Mouse (Mus musculus) liver, postnatal 0 days (tissue): ENCODE results near the gene Cyp26b1. TPM values are rescaled to one million over a fixed set of nuclear protein-coding genes. Genes with fewer than 3 reads are reported as not detected.

Experiments
- ATAC-seq: fragments of 200-750 bp; cut with Nextera tagmentation; 2 replicates; pipeline ENCODE4 v1.8.0; 2017; ENCODE audit warnings: mild to moderate bottlenecking, moderate library complexity
- DNase-seq: peaks from one replicate; pipeline ENCODE4 v3.0.0-alpha.2; 2016
- H3K27ac ChIP-seq: fragments of 300-500 bp; sonication (generic); 2 replicates; pipeline ENCODE4 v1.5.1; 2014; ENCODE audit warnings: antibody characterized with exemption, moderate library complexity, mild to moderate bottlenecking, low read depth
- H3K27me3 ChIP-seq: fragments of 300-500 bp; sonication (generic); 2 replicates; pipeline ENCODE4 v1.6.1; 2014; ENCODE audit warnings: low read length, control low read depth, mixed read lengths; ENCODE audit not compliant: insufficient read depth
- H3K36me3 ChIP-seq: fragments of 300-500 bp; sonication (generic); replicated peaks from 2 replicates; pipeline ENCODE4 v1.6.1; 2014; ENCODE audit warnings: mild to moderate bottlenecking, control low read depth, low read length, moderate library complexity, mixed read lengths; ENCODE audit not compliant: insufficient read depth
- H3K4me1 ChIP-seq: fragments of 300-500 bp; sonication (generic); 2 replicates; pipeline ENCODE4 v1.6.1; 2014; ENCODE audit warnings: antibody characterized with exemption, mild to moderate bottlenecking, control low read depth; ENCODE audit not compliant: insufficient read depth
- H3K4me2 ChIP-seq: fragments of 300-500 bp; sonication (generic); 2 replicates; pipeline ENCODE4 v1.6.1; 2014; ENCODE audit warnings: low read depth, mild to moderate bottlenecking, low read length, moderate library complexity, mixed read lengths
- H3K4me3 ChIP-seq: fragments of 300-500 bp; sonication (generic); 2 replicates; pipeline ENCODE4 v1.5.1; 2014; ENCODE audit warnings: low read depth, low read length
- H3K9ac ChIP-seq: fragments of 300-500 bp; sonication (generic); replicated peaks from 2 replicates; pipeline ENCODE4 v1.6.1; 2014; ENCODE audit warnings: mild to moderate bottlenecking, moderate library complexity
- H3K9me3 ChIP-seq: fragments of 300-500 bp; sonication (generic); 2 replicates; pipeline ENCODE4 v1.6.1; 2016; ENCODE audit warnings: mild to moderate bottlenecking, control low read depth, low read length, mixed read lengths
- CTCF ChIP-seq: sonication (generic); IDR thresholded peaks from 2 replicates; pipeline ENCODE4 v1.5.1; 2016; ENCODE audit warnings: antibody characterized with exemption, low read depth
- EP300 ChIP-seq: IDR thresholded peaks from 2 replicates; pipeline ENCODE4 v1.6.1; 2016; ENCODE audit warnings: antibody characterized with exemption, low read depth, mild to moderate bottlenecking
- WGBS: fragments of 180-500 bp; shearing (Covaris S2); extraction: QIAGEN DNeasy Blood & Tissue Kit; methylation state at CpG from one replicate; pipeline ENCODE4 v1.1.7; 2014; ENCODE audit not compliant: insufficient replicate concordance; 5-methylcytosine and 5-hydroxymethylcytosine counted together
- polyA plus RNA-seq: library from polyadenylated mRNA; unstranded; fragments of >200 nt; fragmentation: Nextera tagmentation; extraction: Ambion mirVana; gene quantifications from 2 replicates; pipeline ENCODE4 v1.2.1, GENCODE M21; 2015

Gene Cyp26b1
- polyA plus RNA-seq, result 0.13 and 0.14 TPM in 2 replicates

- Histone ChIP-seq H3K27me3 (peaks cover 20% of the 10 kb centered on the region), H3K27ac (no peak within 1 kb of the TSS), H3K36me3 (no peaks in the 10 kb centered on the region), H3K9me3 (no peaks in the 10 kb centered on the region), H3K9ac (no peak within 1 kb of the TSS), H3K4me3 (no peak within 1 kb of the TSS), H3K4me1 (0 out of 2 replicates have a peak, but pooled peaks cover 3% of the 10 kb centered on the region), H3K4me2 (no peak within 1 kb of the TSS)
- ATAC-seq (no peak), DNase-seq (peak; percentile 10)
- no peak for TF ChIP-seq EP300
- no peak for TF ChIP-seq CTCF
- WGBS, result 88% methylated on average over 10 of the region's 10 CpGs
Observed at GRCm38 (mm10) chr6:84593693-84594092, at the start of gene Cyp26b1. Gene Cyp26b1, minus strand, starts transcription at chr6:84593908.

GRCm38 (mm10) chr6:84641062-84641431 lies 47.3 kb upstream of the Cyp26b1 start:
- no peak overlapping the region for H3K9ac ChIP-seq
- H3K36me3 ChIP-seq, result no peaks in the 10 kb centered on the region
- no peaks in the 10 kb centered on the region for H3K9me3 ChIP-seq
- no peak overlapping the region for H3K4me3 ChIP-seq
- DNase-seq (no peak), ATAC-seq (peak; percentile 8; the same call in 1 of the 2 replicates)
- 29% methylated on average over 4 of the region's 4 CpGs for WGBS
- H3K27ac ChIP-seq, result peak overlapping the region; percentile 52; the same call in 1 of the 2 replicates
- no peaks in the 10 kb centered on the region for H3K27me3 ChIP-seq
- H3K4me2 ChIP-seq, result peak overlapping the region; percentile 10; the same call in 1 of the 2 replicates
- peaks cover 23% of the 10 kb centered on the region for H3K4me1 ChIP-seq
- TF ChIP-seq EP300 (no peak), CTCF (no peak)

GRCm38 (mm10) chr6:84640324-84641061 lies 46.8 kb upstream of the Cyp26b1 start:
- Histone ChIP-seq H3K4me1 (peaks cover 20% of the 10 kb centered on the region), H3K9me3 (no peaks in the 10 kb centered on the region), H3K27ac (peak overlapping the region; percentile 52; the same call in 1 of the 2 replicates), H3K4me3 (no peak overlapping the region), H3K9ac (no peak overlapping the region), H3K27me3 (no peaks in the 10 kb centered on the region), H3K36me3 (no peaks in the 10 kb centered on the region), H3K4me2 (peak overlapping the region; percentile 10; the same call in 1 of the 2 replicates)
- WGBS, result 29% methylated on average over 9 of the region's 9 CpGs
- peak; percentile 48; the same call in 1 of the 2 replicates for TF ChIP-seq EP300
- TF ChIP-seq CTCF, result no peak
- ATAC-seq, result peak; percentile 93
- DNase-seq, result peak; percentile 74

- no peak overlapping the region for H3K27ac ChIP-seq
- no peak for ATAC-seq
- no peak for DNase-seq
Observed at GRCm38 (mm10) chr6:84638206-84638605, 44.5 kb upstream of the Cyp26b1 start.

GRCm38 (mm10) chr6:84631588-84631987 lies 37.9 kb upstream of the Cyp26b1 start:
- no peak for DNase-seq
- no peak for ATAC-seq
- Histone ChIP-seq H3K27ac (no peak overlapping the region), H3K9ac (no peak overlapping the region), H3K27me3 (no peaks in the 10 kb centered on the region), H3K36me3 (no peaks in the 10 kb centered on the region), H3K4me3 (no peak overlapping the region), H3K4me2 (no peak overlapping the region), H3K9me3 (no peaks in the 10 kb centered on the region), H3K4me1 (no peaks in the 10 kb centered on the region)
- 77% methylated on average over 2 of the region's 2 CpGs for WGBS
- no peak for TF ChIP-seq EP300
- no peak for TF ChIP-seq CTCF

More at GRCm38 (mm10) chr6:84638206-84638605, 44.5 kb upstream of the Cyp26b1 start:
- no peak overlapping the region for H3K4me2 ChIP-seq
- no peaks in the 10 kb centered on the region for H3K9me3 ChIP-seq
- no peak overlapping the region for H3K9ac ChIP-seq
- no peaks in the 10 kb centered on the region for H3K27me3 ChIP-seq
- no peaks in the 10 kb centered on the region for H3K36me3 ChIP-seq
- H3K4me3 ChIP-seq, result no peak overlapping the region
- peaks cover 18% of the 10 kb centered on the region for H3K4me1 ChIP-seq
- TF ChIP-seq EP300, result no peak
- TF ChIP-seq CTCF, result no peak

- Histone ChIP-seq H3K27ac (no peak overlapping the region), H3K9me3 (no peaks in the 10 kb centered on the region), H3K36me3 (no peaks in the 10 kb centered on the region), H3K4me1 (no peaks in the 10 kb centered on the region), H3K27me3 (no peaks in the 10 kb centered on the region), H3K9ac (no peak overlapping the region), H3K4me2 (no peak overlapping the region), H3K4me3 (no peak overlapping the region)
- peak; percentile 39; the same call in 1 of the 2 replicates for TF ChIP-seq EP300
- TF ChIP-seq CTCF, result no peak
- DNase-seq, result no peak
- 29% methylated on average over 1 of the region's 1 CpGs for WGBS
- no peak for ATAC-seq
Observed at GRCm38 (mm10) chr6:84630276-84630675, 36.6 kb upstream of the Cyp26b1 start.
